Mouse (Mus musculus) lung, embryonic 15.5 days (tissue): ENCODE data around the gene Tmem37. TPM values are rescaled to one million over a fixed set of nuclear protein-coding genes. Genes with fewer than 3 reads are reported as not detected.

Experiments
- ATAC-seq: fragments of 200-750 bp; cut with Nextera tagmentation; 2 replicates; pipeline ENCODE4 v1.8.0; 2017; ENCODE audit warnings: moderate number of reproducible peaks, borderline replicate concordance; ENCODE audit not compliant: low FRiP score, low TSS enrichment; ENCODE audit errors: extremely low read depth
- H3K27ac ChIP-seq: fragments of 300-500 bp; sonication (generic); 2 replicates; pipeline ENCODE4 v1.5.1; 2015; ENCODE audit warnings: moderate library complexity, mild to moderate bottlenecking, inconsistent platforms
- H3K27me3 ChIP-seq: fragments of 300-500 bp; sonication (generic); 2 replicates; pipeline ENCODE4 v1.6.1; 2015; ENCODE audit warnings: inconsistent platforms
- H3K36me3 ChIP-seq: fragments of 300-500 bp; sonication (generic); 2 replicates; pipeline ENCODE4 v1.6.1; 2015; ENCODE audit warnings: inconsistent platforms
- H3K4me1 ChIP-seq: fragments of 300-500 bp; sonication (generic); 2 replicates; pipeline ENCODE4 v1.6.1; 2015; ENCODE audit warnings: inconsistent platforms
- H3K4me2 ChIP-seq: fragments of 300-500 bp; sonication (generic); 2 replicates; pipeline ENCODE4 v1.6.1; 2015; ENCODE audit warnings: inconsistent platforms, mild to moderate bottlenecking, moderate library complexity
- H3K4me3 ChIP-seq: fragments of 300-500 bp; sonication (generic); 2 replicates; pipeline ENCODE4 v1.5.1; 2015; ENCODE audit warnings: mild to moderate bottlenecking, inconsistent platforms
- H3K9ac ChIP-seq: fragments of 300-500 bp; sonication (generic); 2 replicates; pipeline ENCODE4 v1.6.1; 2015; ENCODE audit warnings: inconsistent platforms
- H3K9me3 ChIP-seq: fragments of 300-500 bp; sonication (generic); 2 replicates; pipeline ENCODE4 v1.6.1; 2016; ENCODE audit warnings: inconsistent platforms
- WGBS: fragments of 180-500 bp; shearing (Covaris S2); methylation state at CpG from one replicate; pipeline ENCODE4 v1.1.7; 2015; 5-methylcytosine and 5-hydroxymethylcytosine counted together
- polyA plus RNA-seq: library from polyadenylated mRNA; unstranded; fragments of >200 nt; fragmentation: Nextera tagmentation; extraction: Ambion mirVana; gene quantifications from 2 replicates; pipeline ENCODE4 v1.2.1, GENCODE M21; 2015

Tmem37 gene
- 9.0 and 9.1 TPM in 2 replicates for polyA plus RNA-seq

GRCm38 (mm10) chr1:120073519-120074306 is at the start of gene Tmem37:
Tmem37 (minus strand) TSS chr1:120074074.
- WGBS = 2% methylated on average over 40 of the region's 40 CpGs
- Histone ChIP-seq H3K9ac (0 out of 2 replicates have a peak within 1 kb of the TSS, but pooled peaks have one; percentile 2), H3K4me2 (peak within 1 kb of the TSS; percentile 64), H3K27me3 (no peaks in the 10 kb centered on the region; the same call in 1 of the 2 replicates), H3K9me3 (no peaks in the 10 kb centered on the region), H3K27ac (peak within 1 kb of the TSS; percentile 15; the same call in 1 of the 2 replicates), H3K4me3 (peak within 1 kb of the TSS; percentile 31), H3K4me1 (peaks cover 18% of the 10 kb centered on the region), H3K36me3 (no peaks in the 10 kb centered on the region)
- peak; percentile 80 for ATAC-seq

DNA sequence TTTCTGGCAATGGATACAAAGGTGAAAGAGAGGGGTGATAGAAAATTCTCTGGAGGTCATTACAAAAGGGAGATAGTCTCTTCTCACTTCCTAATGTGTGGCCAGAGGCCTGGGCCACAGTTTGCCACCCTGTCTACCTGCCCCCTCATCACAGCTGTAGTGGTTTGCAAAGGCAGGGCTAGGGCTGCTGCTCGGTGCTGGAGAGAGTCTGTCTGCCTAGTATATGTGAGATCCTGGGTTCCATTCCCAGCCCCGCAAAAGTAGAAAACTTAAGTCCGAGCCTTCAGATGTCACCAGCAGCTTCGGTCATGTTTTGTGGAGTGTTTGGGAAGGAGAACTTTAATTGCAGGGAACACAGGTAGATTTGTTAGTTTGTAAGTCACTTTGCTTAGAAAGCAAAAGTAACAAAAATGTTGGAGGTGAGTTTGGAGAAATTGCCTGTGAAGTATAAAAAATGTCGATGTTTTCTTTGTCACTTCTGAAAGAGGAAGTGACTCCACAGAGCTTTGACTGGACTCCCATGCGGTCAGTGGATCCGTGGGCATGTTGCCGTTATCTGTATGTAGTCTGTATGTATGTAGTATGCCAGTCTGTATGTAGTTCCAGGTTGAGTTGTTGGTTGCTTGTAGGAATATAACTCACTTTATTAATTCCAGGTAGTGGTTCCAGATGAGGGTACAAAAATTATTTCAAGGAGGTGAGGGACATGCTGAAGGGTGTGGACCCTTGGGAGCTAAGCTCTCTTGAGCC is 48.9 kb upstream of the Tmem37 start:
- H3K27ac ChIP-seq = no peak overlapping the region
- H3K4me1 ChIP-seq = peaks cover 23% of the 10 kb centered on the region
- no peaks in the 10 kb centered on the region for H3K9me3 ChIP-seq
- WGBS = 88% methylated on average over 8 of the region's 8 CpGs
- H3K36me3 ChIP-seq = peaks cover 5% of the 10 kb centered on the region; the same call in 1 of the 2 replicates
- no peak overlapping the region for H3K4me2 ChIP-seq
- no peaks in the 10 kb centered on the region for H3K27me3 ChIP-seq
- H3K9ac ChIP-seq = no peak overlapping the region
- H3K4me3 ChIP-seq = no peak overlapping the region
- ATAC-seq = no peak

DNA sequence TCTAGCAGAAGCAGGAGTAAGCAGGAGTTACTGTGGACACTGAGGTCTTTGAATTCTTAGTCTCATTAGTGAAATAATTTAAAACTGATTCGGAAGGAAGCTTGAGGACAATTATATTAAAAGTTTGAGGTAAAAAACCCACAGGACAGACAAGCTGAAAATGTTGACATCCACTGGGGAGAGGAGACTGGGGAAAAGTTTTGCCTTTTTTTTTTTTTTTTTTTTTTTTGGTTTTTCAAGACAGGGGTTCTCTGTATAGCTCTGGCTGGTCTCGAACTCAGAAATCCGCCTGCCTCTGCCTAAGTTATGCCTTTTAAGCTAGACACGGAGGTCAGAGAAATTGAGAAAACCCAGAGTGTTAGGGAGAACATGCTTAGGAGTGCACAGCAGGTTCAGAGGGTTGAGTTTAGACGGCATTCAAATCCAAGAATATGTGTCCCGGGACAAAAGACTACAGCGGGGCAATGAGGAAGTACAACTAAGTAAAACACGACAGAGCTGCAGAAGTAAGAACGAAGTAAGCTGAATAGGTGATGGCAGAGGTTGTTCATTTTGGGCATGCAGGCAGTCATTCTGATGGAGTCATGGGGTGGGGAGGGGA is 48.2 kb upstream of the Tmem37 start:
- H3K4me2 ChIP-seq = peak overlapping the region; percentile 74
- peaks cover 23% of the 10 kb centered on the region for H3K4me1 ChIP-seq
- H3K9ac ChIP-seq = peak overlapping the region; percentile 48
- 87% methylated on average over 9 of the region's 9 CpGs for WGBS
- no peaks in the 10 kb centered on the region for H3K9me3 ChIP-seq
- peak overlapping the region; percentile 59 for H3K4me3 ChIP-seq
- peaks cover 5% of the 10 kb centered on the region; the same call in 1 of the 2 replicates for H3K36me3 ChIP-seq
- no peak for ATAC-seq
- H3K27me3 ChIP-seq = no peaks in the 10 kb centered on the region
- peak overlapping the region; percentile 92 for H3K27ac ChIP-seq

- under 1% methylated on average over 52 of the region's 52 CpGs for WGBS
- peak within 1 kb of the TSS; percentile 59 for H3K4me3 ChIP-seq
- H3K36me3 ChIP-seq = peaks cover 8% of the 10 kb centered on the region
- peak within 1 kb of the TSS; percentile 92 for H3K27ac ChIP-seq
- no peaks in the 10 kb centered on the region for H3K9me3 ChIP-seq
- H3K4me1 ChIP-seq = peaks cover 23% of the 10 kb centered on the region
- H3K4me2 ChIP-seq = peak within 1 kb of the TSS; percentile 74
- ATAC-seq = peak; percentile 93
- peak within 1 kb of the TSS; percentile 59 for H3K9ac ChIP-seq
- H3K27me3 ChIP-seq = no peaks in the 10 kb centered on the region
Measured at GRCm38 (mm10) chr1:120120969-120121811, 47.3 kb upstream of the Tmem37 start, which contains the start of the genes Dbi and 3110009E18Rik. Dbi (minus strand) TSS chr1:120121078. 3110009E18Rik (plus strand) TSS chr1:120121187.

DNA sequence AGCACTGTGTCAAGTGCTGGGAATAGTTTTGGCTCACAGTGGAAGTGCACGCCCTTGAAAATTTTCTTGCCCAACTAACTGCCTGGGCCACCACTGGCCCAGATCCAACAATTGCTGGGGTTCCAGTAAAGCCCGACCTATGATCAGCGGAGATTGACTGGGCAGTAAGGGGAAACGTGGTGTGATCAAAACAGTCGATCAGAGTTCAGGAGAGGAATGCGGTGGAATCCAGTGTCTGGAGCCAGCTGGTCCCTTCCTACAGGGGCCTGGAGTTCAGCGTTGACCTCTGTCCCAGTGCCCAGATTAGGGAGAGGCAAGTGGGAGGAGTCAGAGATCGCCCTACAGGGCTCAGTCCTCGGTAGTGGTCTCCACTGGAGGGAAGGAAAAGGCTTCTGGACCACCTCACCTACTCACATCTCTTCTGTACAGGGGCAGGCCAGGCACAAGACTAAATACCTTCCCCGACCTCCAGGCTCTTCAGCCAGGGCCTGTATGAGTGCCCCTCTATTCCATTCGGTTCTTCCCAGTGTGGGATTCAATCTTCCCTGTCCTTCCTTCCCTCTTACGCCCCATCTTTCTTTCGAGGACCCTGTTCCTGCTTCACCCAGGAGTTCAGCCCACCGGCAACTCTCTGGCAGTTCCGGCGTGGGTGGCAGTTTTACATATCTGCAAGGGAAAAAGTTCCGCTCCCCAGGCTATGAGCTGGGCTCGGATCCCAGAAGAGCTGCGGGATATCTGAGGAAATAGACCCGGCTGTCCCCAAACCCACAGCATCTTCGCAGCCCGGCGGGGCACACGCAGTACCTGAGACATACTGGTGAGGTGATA is 46.5 kb upstream of the Tmem37 start:
- Histone ChIP-seq H3K4me3 (peak overlapping the region; percentile 59), H3K9me3 (no peaks in the 10 kb centered on the region), H3K9ac (peak overlapping the region; percentile 59), H3K27me3 (no peaks in the 10 kb centered on the region), H3K27ac (peak overlapping the region; percentile 86), H3K36me3 (peaks cover 16% of the 10 kb centered on the region), H3K4me2 (peak overlapping the region; percentile 74), H3K4me1 (peaks cover 23% of the 10 kb centered on the region)
- 2% methylated on average over 24 of the region's 24 CpGs for WGBS
- ATAC-seq = peak; percentile 55

DNA sequence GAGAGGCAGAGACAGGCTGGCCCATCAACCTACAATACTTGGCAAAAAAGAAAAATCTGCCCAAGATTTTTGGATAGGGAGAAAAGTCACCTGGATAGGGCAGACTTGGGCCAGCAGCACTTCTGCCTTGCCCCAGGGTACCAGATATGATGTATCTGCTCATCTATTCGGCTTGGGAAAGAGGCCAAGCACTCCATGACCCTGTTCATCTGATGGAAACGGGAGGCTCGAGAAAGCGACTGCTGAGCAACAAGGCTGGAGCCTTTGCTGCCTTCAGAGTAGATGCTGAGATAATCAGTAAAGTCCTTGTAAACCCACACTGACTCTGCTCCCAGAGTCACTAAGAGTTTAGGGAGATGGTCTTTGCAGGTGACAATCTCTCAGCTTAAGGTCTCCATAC is 45.5 kb upstream of the Tmem37 start:
- H3K9me3 ChIP-seq = no peaks in the 10 kb centered on the region
- no peaks in the 10 kb centered on the region for H3K27me3 ChIP-seq
- no peak overlapping the region for H3K27ac ChIP-seq
- 79% methylated on average over 4 of the region's 4 CpGs for WGBS
- H3K4me3 ChIP-seq = peak overlapping the region; percentile 59; the same call in 1 of the 2 replicates
- H3K4me1 ChIP-seq = peaks cover 23% of the 10 kb centered on the region
- no peak for ATAC-seq
- H3K9ac ChIP-seq = peak overlapping the region; percentile 59; the same call in 1 of the 2 replicates
- H3K36me3 ChIP-seq = peaks cover 26% of the 10 kb centered on the region
- peak overlapping the region; percentile 74 for H3K4me2 ChIP-seq

DNA sequence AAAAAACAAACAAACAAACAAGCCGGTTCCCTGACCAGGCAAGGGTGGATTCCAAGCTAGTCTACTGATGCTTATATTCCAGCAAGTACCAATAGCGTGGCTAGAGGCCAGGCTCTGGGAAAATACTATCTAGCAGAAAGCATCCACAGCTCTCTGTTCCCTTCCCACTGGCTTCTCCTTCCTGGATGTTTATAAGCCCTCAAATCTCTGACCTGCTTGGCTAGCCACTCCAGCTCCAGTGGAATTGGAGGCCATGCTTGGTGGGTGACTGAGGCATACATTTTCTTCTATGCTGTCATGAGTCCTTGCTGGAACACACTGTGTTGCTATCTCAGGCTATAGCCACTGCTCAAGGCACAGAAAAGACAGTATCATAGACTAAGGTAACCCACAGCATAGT is 45.0 kb upstream of the Tmem37 start:
- Histone ChIP-seq H3K4me3 (no peak overlapping the region), H3K27me3 (no peaks in the 10 kb centered on the region), H3K4me1 (peaks cover 23% of the 10 kb centered on the region), H3K9me3 (no peaks in the 10 kb centered on the region), H3K36me3 (peaks cover 31% of the 10 kb centered on the region), H3K9ac (no peak overlapping the region), H3K4me2 (no peak overlapping the region), H3K27ac (no peak overlapping the region)
- 84% methylated on average over 2 of the region's 2 CpGs for WGBS
- ATAC-seq = no peak

- peaks cover 13% of the 10 kb centered on the region for H3K4me1 ChIP-seq
- H3K4me3 ChIP-seq = no peak overlapping the region
- H3K9me3 ChIP-seq = no peaks in the 10 kb centered on the region
- H3K9ac ChIP-seq = no peak overlapping the region
- no peak for ATAC-seq
- no peaks in the 10 kb centered on the region for H3K27me3 ChIP-seq
- 88% methylated on average over 11 of the region's 11 CpGs for WGBS
- H3K36me3 ChIP-seq = peaks cover 40% of the 10 kb centered on the region
- no peak overlapping the region for H3K4me2 ChIP-seq
- no peak overlapping the region for H3K27ac ChIP-seq
Measured at GRCm38 (mm10) chr1:120116106-120116505, 42.2 kb upstream of the Tmem37 start.

DNA sequence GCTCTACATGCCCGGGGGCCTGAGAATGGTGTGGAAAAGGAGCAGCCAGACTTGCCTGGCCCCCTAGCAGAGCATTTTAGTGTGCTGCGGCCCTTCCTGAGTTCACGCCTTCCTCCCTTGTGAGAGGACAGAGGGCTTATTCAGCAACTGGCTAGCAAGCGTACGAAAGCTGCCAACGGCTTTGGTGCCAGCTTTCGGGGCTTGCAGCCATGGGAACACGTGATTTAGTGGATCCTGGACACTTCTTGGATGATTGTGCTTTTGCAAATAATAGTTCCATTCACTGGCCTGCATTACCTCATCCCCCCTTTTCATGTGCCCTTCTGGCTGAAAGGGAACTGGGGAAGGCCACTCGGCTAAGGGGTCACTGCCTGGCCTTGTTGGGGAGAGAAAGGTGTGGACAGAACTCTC is 41.8 kb upstream of the Tmem37 start:
- WGBS = 87% methylated on average over 9 of the region's 9 CpGs
- no peak overlapping the region for H3K27ac ChIP-seq

More for the DNA sequence above, 41.8 kb upstream of the Tmem37 start:
- H3K36me3 ChIP-seq = peaks cover 40% of the 10 kb centered on the region
- peaks cover 13% of the 10 kb centered on the region for H3K4me1 ChIP-seq
- H3K9ac ChIP-seq = no peak overlapping the region
- H3K9me3 ChIP-seq = no peaks in the 10 kb centered on the region
- no peak overlapping the region for H3K4me2 ChIP-seq
- ATAC-seq = no peak
- H3K27me3 ChIP-seq = no peaks in the 10 kb centered on the region
- no peak overlapping the region for H3K4me3 ChIP-seq
